Mouse (Mus musculus): ENCODE data around the gene Tagap1.
"Not testable (repeated sequence)": the region's sequence is repeated elsewhere in the genome, so short reads cannot be mapped to it uniquely, and the experiment has no call there.

Gene Tagap1

DNA sequence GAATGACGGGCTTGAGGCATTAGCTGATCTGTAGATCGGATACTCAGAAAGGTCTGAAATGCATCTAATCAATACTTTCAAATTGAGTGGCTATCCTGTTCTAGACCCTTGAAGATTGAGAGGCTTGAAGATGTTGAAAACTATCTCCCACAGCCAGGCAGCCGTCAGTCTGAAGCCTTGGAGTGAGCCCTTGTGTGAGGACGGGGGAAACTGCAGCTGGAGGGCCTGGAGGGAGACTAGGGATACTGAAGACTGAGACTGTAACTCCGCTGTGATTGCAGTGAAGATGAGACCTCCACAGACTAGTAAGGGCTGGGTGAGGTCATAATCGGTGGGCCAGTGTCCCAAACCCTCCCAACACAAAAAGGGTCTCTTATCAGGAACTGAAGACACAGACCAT, 1.4 kb upstream of the Tagap1 start:
- not testable (repeated sequence) for DNase-seq (ENCODE audit: low read depth, low spot score)

GRCm38 (mm10) chr17:6961181-6962000, 435 bp upstream of the Tagap1 start:
- not testable (repeated sequence) for DNase-seq (ENCODE audit: low read depth, low spot score)

DNA sequence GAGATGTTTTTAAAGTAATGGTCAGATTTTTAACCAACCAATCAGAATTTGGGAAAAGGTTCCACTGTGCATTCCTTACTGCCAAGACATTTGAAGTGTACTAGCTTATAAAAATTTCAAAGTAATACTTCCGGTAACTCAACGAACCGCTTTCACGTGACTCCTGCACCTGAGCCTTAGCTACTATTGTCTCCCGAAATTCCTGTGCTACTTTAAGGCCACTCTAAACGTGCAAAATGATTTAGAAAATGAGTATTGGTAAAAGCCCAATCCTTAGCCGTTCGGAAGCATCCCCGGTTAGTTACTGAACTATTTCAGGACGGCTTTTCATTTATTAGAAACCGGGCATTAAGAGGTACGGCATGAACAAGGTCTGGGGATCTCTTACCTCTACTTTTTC, 607 bp downstream of the Tagap1 start:
- not testable (repeated sequence) for DNase-seq (ENCODE audit: low read depth, low spot score)

DNA sequence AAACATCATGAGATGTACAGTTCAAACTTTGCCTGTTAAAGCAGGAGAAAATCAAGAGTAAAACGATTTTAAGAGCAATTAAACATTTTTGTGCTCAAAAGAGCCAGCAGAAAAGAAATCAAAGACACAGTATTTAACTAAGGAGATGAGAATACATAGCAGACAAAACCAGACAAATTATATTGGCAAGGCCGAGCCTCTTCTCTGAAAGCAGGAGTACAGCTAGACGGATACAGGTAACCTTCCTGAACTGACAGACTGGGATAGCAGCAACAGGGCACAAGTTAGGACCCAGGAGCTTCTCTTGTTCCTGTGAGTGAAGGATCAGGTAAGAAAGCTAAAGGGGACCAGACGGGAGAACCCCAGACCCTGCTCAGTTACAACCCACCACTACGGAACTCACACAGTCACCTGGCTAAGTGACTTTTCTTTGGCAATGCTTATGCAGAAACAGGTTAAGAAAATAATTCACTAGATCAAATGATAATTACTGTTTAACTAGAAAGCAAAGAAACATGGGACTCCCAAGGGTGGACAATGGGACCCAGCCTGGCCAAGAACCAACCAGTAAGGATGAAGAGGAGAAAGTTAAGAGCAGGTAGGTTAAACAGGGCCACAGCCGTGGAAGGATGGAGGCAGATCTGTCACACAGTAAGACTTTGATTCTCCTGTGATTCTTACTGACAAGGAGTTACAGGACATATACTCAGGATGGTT, 1.3 kb downstream of the Tagap1 start:
- not testable (repeated sequence) for DNase-seq (ENCODE audit: low read depth, low spot score)

- DNase-seq (ENCODE audit: low read depth, low spot score): not testable (repeated sequence)
These were observed 2.1 kb downstream of the Tagap1 start for GRCm38 (mm10) chr17:6958881-6959280.

- DNase-seq (ENCODE audit: low read depth, low spot score): not testable (repeated sequence)
These were observed 12.2 kb downstream of the Tagap1 start for GRCm38 (mm10) chr17:6948769-6949228.

- not testable (repeated sequence) for DNase-seq (ENCODE audit: low read depth, low spot score)
These were observed 12.8 kb downstream of the Tagap1 start, which contains the start of gene Rsph3b for GRCm38 (mm10) chr17:6947984-6948768. TSS of gene Rsph3b (minus strand) at chr17:6948682.

- DNase-seq (ENCODE audit: low read depth, low spot score): not testable (repeated sequence)
These were observed 13.3 kb downstream of the Tagap1 start for GRCm38 (mm10) chr17:6947637-6947983.

DNA sequence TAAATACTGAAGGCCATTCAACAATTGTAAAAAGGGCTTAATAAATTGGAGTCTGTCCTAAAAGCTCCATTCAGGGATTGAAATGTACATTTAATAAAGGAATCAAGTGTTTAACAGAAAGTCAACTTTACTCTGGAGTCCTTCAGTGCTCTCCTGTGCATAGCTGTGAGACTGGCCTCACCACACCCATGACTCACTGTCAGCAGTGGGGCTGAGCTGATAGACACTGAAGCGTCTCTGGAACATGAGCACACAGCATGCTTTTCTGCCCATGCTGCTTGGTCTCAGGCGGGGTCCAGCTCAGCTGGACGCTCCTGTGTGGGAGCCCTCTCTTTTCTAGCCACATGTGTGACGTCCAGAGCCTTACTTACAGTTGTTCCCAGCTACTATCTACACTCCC, 18.4 kb downstream of the Tagap1 start:
- DNase-seq (ENCODE audit: low read depth, low spot score): not testable (repeated sequence)

DNA sequence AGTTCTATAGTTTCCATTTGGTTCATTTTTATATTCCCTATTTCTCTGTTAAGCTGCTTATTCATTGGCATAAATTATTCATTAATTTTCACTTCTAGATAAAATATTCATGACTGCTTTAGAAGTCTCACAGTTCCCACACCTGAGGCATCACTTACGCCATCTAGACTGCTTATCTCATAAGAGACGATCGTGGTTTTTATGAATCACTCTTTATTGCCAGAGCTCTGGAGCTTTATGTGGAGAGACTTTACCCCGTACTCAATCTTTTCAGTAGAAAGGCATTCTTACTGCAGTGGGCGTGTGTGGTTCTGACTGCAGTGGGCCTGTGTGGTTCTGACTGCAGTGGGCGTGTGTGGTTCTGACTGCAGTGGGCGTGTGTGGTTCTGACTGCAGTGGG, 29.3 kb downstream of the Tagap1 start:
- not testable (repeated sequence) for DNase-seq (ENCODE audit: low read depth, low spot score)

DNA sequence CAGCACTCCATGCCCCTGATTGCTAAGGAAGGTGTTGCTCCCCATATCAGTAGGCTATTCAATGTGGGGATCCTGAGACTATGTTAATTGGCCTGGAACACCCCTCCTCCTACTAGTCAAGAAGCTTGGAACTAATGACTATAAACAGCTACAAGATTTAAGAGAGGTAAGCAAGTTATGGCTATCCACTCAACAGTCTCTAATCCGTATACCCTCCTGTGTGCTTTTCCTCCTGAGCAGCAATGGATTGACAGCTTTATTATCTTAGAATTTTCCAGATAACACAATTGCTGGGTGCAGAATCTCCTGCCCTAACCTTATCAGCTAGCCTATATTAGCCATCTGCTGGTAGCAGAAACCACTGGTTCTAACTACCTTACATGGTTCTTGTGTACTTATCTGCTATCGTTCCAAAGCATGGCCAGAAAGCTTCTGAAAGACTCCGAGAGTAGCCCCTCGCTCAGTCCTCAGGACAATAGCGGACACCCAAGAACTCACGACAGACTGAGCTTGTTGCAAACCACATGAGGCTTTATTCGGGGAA, 40.5 kb downstream of the Tagap1 start:
- DNase-seq (ENCODE audit: low read depth, low spot score): not testable (repeated sequence)

GRCm38 (mm10) chr17:6919388-6919787, 41.6 kb downstream of the Tagap1 start:
- not testable (repeated sequence) for DNase-seq (ENCODE audit: low read depth, low spot score)

- not testable (repeated sequence) for DNase-seq (ENCODE audit: low read depth, low spot score)
These were observed 45.7 kb downstream of the Tagap1 start for GRCm38 (mm10) chr17:6915282-6915681.

DNA sequence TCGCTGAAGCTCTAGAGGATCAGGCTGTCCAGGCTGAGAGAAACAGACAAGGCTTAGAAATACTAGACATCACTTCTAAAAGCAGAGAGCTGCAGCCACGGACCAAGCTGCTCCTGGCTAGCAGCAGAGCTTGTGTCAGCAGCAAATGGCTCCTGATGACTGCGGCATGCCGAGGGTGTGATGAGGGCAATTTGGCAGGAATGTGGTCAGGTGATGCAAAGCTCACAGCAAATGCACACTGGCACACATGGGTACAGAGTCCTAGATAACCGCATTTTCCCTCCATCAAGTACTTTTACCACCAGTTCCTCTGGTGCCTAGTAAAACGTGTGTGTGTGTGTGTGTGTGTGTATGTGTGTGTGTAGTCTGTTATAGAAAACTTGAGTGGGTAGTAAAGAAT, 46.9 kb downstream of the Tagap1 start:
- DNase-seq (ENCODE audit: low read depth, low spot score): not testable (repeated sequence)

Measured in WW6 (cell line).